Mouse (Mus musculus): ENCODE results near the gene Man2c1. TPM values are rescaled to one million over a fixed set of nuclear protein-coding genes. Genes with fewer than 3 reads are reported as not detected.
A peak's percentile ranks its signal among the peaks of the same experiment; 100 is the strongest.

Gene Man2c1
- polyA plus RNA-seq, 1 experiment = not detected

DNA sequence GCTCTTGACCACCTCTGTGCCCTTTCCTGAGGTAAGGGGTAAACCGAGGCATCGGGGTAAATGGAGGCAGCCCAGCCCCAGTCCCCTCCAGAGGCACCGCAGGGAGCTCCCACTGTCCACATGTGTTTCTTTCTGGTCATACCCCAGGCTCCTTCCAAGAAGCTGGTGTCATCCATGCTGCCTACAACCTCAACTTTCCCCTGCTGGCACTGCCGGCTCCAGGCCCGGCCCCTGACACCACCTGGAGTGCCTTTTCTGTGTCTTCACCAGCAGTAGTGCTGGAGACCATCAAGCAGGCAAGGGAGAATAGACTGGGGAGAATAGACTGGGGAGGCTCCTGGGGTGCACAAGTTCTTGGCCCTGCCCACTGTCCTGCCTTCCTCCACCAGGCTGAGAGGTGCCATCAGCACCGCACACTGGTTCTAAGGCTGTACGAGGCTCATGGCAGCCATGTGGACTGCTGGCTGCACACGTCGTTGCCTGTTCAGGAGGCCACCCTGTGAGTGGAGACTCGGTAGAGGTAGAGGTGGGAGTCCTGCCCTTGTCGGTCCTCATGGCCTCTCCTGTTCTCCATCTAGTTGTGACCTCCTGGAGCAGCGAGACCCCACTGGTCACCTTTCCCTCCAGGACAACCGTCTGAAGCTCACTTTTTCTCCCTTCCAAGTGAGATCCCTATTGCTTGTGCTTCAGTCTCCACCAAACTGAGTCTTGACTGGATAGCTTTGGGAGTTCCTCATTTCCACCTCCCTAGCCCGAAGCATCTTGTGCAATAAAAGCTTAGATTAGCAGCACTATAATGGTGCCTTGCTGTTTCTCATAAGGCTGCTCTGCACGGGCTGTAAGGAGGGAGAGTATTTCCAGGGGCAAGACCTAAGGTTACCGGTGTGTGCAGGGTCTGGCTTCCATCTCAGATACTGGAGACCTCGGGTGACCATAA, 11.2 kb downstream of the Man2c1 start:
- Histone ChIP-seq H3K27ac (ENCODE audit: insufficient read depth, low read depth, low read length) (no peak overlapping the region), H3K4me1 (ENCODE audit: control insufficient read depth, insufficient read depth, low read length) (peaks cover 5% of the 10 kb centered on the region), H3K4me3 (ENCODE audit: insufficient read depth, low read depth, low read length) (no peak overlapping the region)
- WGBS = 92% methylated on average over 17 of the region's 17 CpGs
- TF ChIP-seq CTCF (IDR thresholded peaks at IDR 0.05; ENCODE audit: insufficient read depth, low read depth, low read length) (no peak), POLR2A (IDR thresholded peaks at IDR 0.05; ENCODE audit: insufficient read depth, low read depth, low read length) (no peak)

DNA sequence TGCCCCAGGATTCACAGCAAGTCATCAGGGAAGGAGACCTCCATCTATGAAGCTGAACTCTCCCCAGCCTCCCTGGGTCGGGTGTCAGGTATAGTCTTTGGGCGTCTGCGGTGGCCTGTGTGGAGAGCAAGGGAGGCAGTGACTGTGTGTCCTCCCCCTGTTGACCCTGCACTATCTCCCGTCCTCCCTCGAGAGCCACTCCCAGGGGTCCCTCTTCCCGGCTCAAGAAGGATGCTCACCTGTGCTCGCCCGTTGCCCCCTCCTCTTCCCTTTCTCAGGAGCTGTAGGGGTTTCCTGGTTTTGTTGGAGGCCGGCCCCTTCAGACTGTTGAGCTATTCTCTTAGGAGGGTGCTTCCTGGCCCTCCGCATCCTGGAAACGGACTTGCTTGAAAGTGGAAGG, 12.7 kb downstream of the Man2c1 start:
- Histone ChIP-seq H3K4me1 (ENCODE audit: control insufficient read depth, insufficient read depth, low read length) (peaks cover 14% of the 10 kb centered on the region), H3K4me3 (ENCODE audit: insufficient read depth, low read depth, low read length) (no peak overlapping the region), H3K27ac (ENCODE audit: insufficient read depth, low read depth, low read length) (no peak overlapping the region)
- TF ChIP-seq POLR2A (IDR thresholded peaks at IDR 0.05; ENCODE audit: insufficient read depth, low read depth, low read length) (no peak), CTCF (IDR thresholded peaks at IDR 0.05; ENCODE audit: insufficient read depth, low read depth, low read length) (no peak)
- 88% methylated on average over 11 of the region's 11 CpGs for WGBS

DNA sequence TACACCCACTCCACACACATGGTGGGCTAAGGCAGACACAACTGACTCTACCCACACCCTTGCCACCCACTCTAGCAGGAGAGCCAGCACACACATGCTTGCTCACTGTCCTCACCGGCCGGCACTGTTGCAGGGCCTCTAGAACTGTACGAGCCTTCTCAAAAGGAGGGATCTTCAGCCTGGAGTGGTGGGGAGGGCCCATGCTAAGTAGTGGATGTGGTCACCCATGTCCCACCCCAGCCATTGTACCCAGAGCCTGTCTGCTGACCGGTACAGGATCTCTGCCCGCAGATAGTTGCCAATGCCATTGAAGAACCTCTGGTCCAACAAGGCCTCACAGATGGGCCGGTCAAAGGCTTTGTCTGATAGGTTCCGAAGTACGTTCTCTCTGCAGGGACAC, 14.3 kb downstream of the Man2c1 start:
- Histone ChIP-seq H3K4me3 (ENCODE audit: insufficient read depth, low read depth, low read length) (no peak overlapping the region), H3K4me1 (ENCODE audit: control insufficient read depth, insufficient read depth, low read length) (peaks cover 16% of the 10 kb centered on the region), H3K27ac (ENCODE audit: insufficient read depth, low read depth, low read length) (no peak overlapping the region)
- 91% methylated on average over 8 of the region's 8 CpGs for WGBS
- TF ChIP-seq POLR2A (IDR thresholded peaks at IDR 0.05; ENCODE audit: insufficient read depth, low read depth, low read length) = no peak
- TF ChIP-seq CTCF (IDR thresholded peaks at IDR 0.05; ENCODE audit: insufficient read depth, low read depth, low read length) = no peak

DNA sequence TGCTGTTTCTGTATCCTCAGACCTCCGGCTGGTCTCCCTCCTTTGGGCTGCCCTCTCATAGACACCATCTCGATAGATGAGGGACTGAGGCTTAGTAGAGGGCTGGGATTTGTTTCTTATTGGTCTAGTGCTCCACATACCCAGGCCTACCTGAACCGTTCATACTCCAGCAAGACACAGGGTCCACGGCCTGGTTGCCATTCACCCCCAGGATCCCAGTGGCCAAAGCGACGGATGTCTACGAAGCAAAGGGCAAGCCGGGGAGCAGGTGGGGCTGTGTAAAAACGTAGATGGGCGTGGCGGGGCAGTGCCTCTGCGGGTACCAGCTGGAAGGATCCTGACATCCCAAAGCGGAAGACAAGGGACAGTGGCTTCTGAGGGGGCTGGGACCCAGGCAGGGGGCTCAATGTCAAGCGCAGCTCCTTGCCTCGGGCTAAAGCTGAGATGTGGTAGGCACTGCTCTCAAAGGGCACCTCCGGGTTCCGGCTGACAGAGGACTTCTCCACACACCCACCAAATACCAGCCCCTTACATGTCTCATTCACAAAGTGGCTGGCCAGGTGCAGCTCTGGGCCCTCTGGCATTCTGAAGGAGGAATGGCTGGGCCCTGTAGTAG, 16.1 kb downstream of the Man2c1 start:
- WGBS = 87% methylated on average over 17 of the region's 17 CpGs
- Histone ChIP-seq H3K4me3 (ENCODE audit: insufficient read depth, low read depth, low read length) (no peak overlapping the region), H3K4me1 (ENCODE audit: control insufficient read depth, insufficient read depth, low read length) (peaks cover 16% of the 10 kb centered on the region), H3K27ac (ENCODE audit: insufficient read depth, low read depth, low read length) (no peak overlapping the region)
- TF ChIP-seq POLR2A (IDR thresholded peaks at IDR 0.05; ENCODE audit: insufficient read depth, low read depth, low read length) (no peak), CTCF (IDR thresholded peaks at IDR 0.05; ENCODE audit: insufficient read depth, low read depth, low read length) (no peak)

DNA sequence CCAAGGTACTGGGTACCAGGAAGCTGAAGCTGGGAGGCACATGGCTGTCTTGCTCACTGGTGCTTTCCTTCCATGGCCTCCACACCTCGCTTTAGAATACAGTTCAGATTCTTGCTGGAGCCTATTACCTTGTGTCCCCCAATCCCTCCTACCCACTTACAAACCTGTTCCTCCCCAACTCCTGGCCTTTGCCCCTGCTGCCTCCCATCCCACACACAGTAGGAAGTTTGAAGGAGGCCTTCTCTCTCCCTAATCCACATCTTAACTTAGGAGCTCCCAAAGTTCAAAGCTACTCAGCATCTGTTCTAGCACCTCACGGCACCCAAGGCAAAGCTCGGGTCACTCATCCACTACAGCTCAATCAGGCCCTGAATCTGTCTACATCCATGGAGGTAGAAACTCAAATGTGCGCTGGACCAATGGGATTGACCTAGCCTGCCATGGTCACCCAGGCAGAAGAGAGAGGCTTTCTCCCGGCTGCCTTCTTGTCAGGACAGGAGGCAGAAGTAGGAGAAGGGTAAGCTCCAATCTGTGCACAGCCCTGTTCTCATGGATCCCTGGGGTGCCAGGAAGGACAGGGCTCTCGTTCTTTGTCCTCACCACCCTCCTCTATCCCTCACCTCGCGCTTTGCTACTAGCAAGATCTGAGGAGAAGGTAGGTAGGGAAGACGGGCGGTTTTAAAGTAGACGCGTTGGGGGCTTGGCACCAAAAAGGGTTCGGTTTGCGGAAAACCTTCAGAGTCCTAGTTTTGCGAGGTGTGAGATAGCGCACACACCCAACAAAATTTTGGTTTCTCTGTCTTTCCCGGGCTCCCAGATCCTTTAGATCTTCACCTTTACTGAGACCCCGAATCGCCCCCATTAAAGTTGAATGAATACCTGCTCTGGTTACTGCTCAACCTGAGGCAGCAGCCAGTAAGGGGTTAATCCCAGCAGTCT, 17.0 kb downstream of the Man2c1 start:
- 8% methylated on average over 19 of the region's 19 CpGs for WGBS
- TF ChIP-seq POLR2A (IDR thresholded peaks at IDR 0.05; ENCODE audit: insufficient read depth, low read depth, low read length) (no peak), CTCF (IDR thresholded peaks at IDR 0.05; ENCODE audit: insufficient read depth, low read depth, low read length) (no peak)
- Histone ChIP-seq H3K4me1 (ENCODE audit: control insufficient read depth, insufficient read depth, low read length) (peaks cover 16% of the 10 kb centered on the region), H3K4me3 (ENCODE audit: insufficient read depth, low read depth, low read length) (peak overlapping the region; percentile 62), H3K27ac (ENCODE audit: insufficient read depth, low read depth, low read length) (peak overlapping the region; percentile 66)

DNA sequence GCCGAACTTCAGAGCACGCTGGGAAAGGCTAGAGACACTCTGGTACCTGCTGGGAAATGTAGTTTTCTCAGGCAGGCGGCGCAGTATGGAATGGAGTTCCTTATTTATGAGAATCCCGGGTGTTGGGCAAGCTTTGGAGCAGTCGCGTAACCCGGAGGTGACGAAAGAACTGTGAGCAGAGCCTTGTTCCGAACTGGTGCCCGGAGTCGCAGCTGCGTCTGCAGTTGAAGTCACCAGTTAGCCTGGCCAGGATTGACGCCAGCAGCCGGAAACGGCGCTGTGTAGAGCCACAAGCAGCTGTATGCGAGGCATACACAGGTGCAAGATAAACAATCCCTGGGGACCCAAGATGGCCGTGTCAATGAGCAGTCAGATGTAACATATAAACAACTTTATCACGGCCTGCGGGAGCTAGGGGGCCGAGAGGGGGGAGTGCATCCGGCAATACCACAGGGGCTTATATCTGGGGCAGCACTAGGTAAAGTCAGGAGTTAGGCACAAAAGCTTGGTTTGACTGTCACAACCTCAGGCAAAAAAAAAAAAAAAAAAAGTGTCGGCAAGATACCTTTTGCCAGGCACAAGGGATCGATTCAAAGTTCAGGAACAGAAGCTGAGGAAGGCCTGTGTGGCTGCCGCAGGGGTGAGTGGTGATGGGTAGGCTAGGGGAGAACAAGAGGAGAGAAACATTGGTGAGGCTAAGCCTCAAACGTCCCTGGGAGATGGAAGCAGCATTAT, 17.8 kb downstream of the Man2c1 start, which contains the start of gene Neil1:
Neil1 (minus strand) TSS at position 162 of the 735 bp plus-strand sequence.
- under 1% methylated on average over 27 of the region's 27 CpGs for WGBS

DNA sequence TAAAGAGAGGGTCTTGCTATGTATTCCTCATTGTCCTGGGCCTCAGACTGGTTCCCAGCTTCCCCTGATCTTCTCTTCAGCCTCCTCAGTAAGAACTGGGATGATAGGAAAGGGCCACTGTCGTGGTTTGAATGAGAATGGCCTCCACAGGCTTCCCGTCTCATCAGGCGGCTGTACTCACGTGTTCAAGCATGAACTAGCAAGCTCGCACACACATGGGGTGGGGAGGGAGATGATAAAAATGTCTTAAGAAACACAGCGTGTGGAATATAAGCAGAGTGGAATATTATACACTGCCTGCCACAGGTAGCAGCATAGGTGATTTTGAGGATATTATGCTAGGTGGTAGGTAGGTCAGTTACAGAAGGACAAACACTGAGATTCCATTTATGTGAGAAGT, 18.5 kb downstream of the Man2c1 start:
- peak overlapping the region; percentile 90; the same call in 1 of the 2 replicates for H3K27ac ChIP-seq (ENCODE audit: insufficient read depth, low read depth, low read length)
- no peak overlapping the region for H3K4me3 ChIP-seq (ENCODE audit: insufficient read depth, low read depth, low read length)
- WGBS = 60% methylated on average over 6 of the region's 6 CpGs
- TF ChIP-seq POLR2A (IDR thresholded peaks at IDR 0.05; ENCODE audit: insufficient read depth, low read depth, low read length) (no peak), CTCF (IDR thresholded peaks at IDR 0.05; ENCODE audit: insufficient read depth, low read depth, low read length) (no peak)
- H3K4me1 ChIP-seq (ENCODE audit: control insufficient read depth, insufficient read depth, low read length) = peaks cover 16% of the 10 kb centered on the region

More for the DNA sequence above, 17.8 kb downstream of the Man2c1 start, which contains the start of gene Neil1:
- Histone ChIP-seq H3K4me3 (ENCODE audit: insufficient read depth, low read depth, low read length) (peak within 1 kb of the TSS; percentile 62), H3K4me1 (ENCODE audit: control insufficient read depth, insufficient read depth, low read length) (peaks cover 16% of the 10 kb centered on the region), H3K27ac (ENCODE audit: insufficient read depth, low read depth, low read length) (peak within 1 kb of the TSS; percentile 90)
- no peak for TF ChIP-seq CTCF (IDR thresholded peaks at IDR 0.05; ENCODE audit: insufficient read depth, low read depth, low read length)
- TF ChIP-seq POLR2A (IDR thresholded peaks at IDR 0.05; ENCODE audit: insufficient read depth, low read depth, low read length) = peak; percentile 46; the same call in 1 of the 2 replicates

DNA sequence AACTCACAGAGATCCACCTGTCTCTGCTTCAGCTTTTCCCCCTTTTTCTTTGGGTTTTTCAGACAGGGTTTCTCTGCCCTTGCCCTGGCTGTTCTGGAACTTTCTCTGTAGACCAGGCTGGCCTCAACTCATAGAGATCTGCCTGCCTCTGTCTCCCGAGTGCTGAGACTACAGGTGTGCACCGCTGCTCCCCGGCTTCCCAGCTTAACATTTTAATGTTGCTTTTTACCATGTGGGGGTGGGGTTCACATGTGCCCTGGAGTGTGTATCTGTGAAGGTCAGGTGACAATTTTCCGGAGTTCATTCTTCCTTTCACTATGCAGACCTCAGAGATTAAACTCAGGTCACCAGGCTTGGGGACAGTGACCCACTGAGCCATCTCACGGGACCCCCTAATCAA, 19.7 kb downstream of the Man2c1 start:
- H3K4me3 ChIP-seq (ENCODE audit: insufficient read depth, low read depth, low read length) = no peak overlapping the region
- H3K27ac ChIP-seq (ENCODE audit: insufficient read depth, low read depth, low read length) = no peak overlapping the region
- 85% methylated on average over 5 of the region's 5 CpGs for WGBS
- TF ChIP-seq CTCF (IDR thresholded peaks at IDR 0.05; ENCODE audit: insufficient read depth, low read depth, low read length) = no peak
- no peak for TF ChIP-seq POLR2A (IDR thresholded peaks at IDR 0.05; ENCODE audit: insufficient read depth, low read depth, low read length)
- peaks cover 16% of the 10 kb centered on the region for H3K4me1 ChIP-seq (ENCODE audit: control insufficient read depth, insufficient read depth, low read length)
